Mouse (Mus musculus): ENCODE data around the gene Abcc6. TPM values are rescaled to one million over a fixed set of nuclear protein-coding genes. Genes with fewer than 3 reads are reported as not detected.

Gene Abcc6
- polyA plus RNA-seq, 2 experiments = 4.1 to 12.0 TPM

GRCm38 (mm10) chr7:45919761-45920160, 110.3 kb downstream of the Abcc6 start:
- Histone ChIP-seq H3K4me3 (ENCODE audit: insufficient read depth in 1 of 2, low read depth in 2 of 2, low read length in 2 of 2) (peak overlapping the region in 1 of 2 experiments; percentile 54; a peak in 3 of 4 replicates), H3K4me2 (ENCODE audit: low read depth) (peak overlapping the region; percentile 66), H3K9ac (replicated peaks) (no peak overlapping the region), H3K4me1 (replicated peaks; ENCODE audit: control insufficient read depth in 2 of 2, insufficient read depth in 2 of 2, low read length in 1 of 2) (peaks cover 22 to 41% of the 10 kb centered on the region in 2 experiments), H3K27me3 (ENCODE audit: control insufficient read depth, insufficient read depth, low read length) (no peaks in the 10 kb centered on the region), H3K27ac (no peak overlapping the region), H3K36me3 (replicated peaks; ENCODE audit: control insufficient read depth, insufficient read depth, low read depth) (no peaks in the 10 kb centered on the region), H3K9me3 (ENCODE audit: control insufficient read depth, low read length) (no peaks in the 10 kb centered on the region)
- WGBS (ENCODE audit: insufficient replicate concordance) = 52% methylated on average over 4 of the region's 4 CpGs
- DNase-seq (ENCODE audit: low read depth in 3 of 3, low spot score in 3 of 3) (no peak), ATAC-seq (ENCODE audit: insufficient read depth) (no peak)
- TF ChIP-seq CTCF (IDR thresholded peaks at IDR 0.05; ENCODE audit: low read depth) (no peak), EP300 (IDR thresholded peaks at IDR 0.05; ENCODE audit: low read depth) (no peak)

GRCm38 (mm10) chr7:45919083-45919671, 110.9 kb downstream of the Abcc6 start:
- 73% methylated on average over 14 of the region's 14 CpGs for WGBS (ENCODE audit: insufficient replicate concordance)
- Histone ChIP-seq H3K27ac (no peak overlapping the region), H3K4me1 (replicated peaks; ENCODE audit: control insufficient read depth in 2 of 2, insufficient read depth in 2 of 2, low read length in 1 of 2) (peaks cover 22 to 38% of the 10 kb centered on the region in 2 experiments), H3K4me2 (ENCODE audit: low read depth) (peak overlapping the region; percentile 66), H3K27me3 (ENCODE audit: control insufficient read depth, insufficient read depth, low read length) (no peaks in the 10 kb centered on the region), H3K9me3 (ENCODE audit: control insufficient read depth, low read length) (no peaks in the 10 kb centered on the region), H3K36me3 (replicated peaks; ENCODE audit: control insufficient read depth, insufficient read depth, low read depth) (no peaks in the 10 kb centered on the region), H3K4me3 (ENCODE audit: insufficient read depth in 1 of 2, low read depth in 2 of 2, low read length in 2 of 2) (no peak overlapping the region), H3K9ac (replicated peaks) (no peak overlapping the region)
- no peak for TF ChIP-seq EP300 (IDR thresholded peaks at IDR 0.05; ENCODE audit: low read depth)
- peak; percentile 86 for TF ChIP-seq CTCF (IDR thresholded peaks at IDR 0.05; ENCODE audit: low read depth)
- ATAC-seq (ENCODE audit: insufficient read depth) = no peak
- DNase-seq (ENCODE audit: low read depth in 3 of 3, low spot score in 3 of 3) = no peak

- Histone ChIP-seq H3K4me3 (ENCODE audit: insufficient read depth in 1 of 2, low read depth in 2 of 2, low read length in 2 of 2) (no peak overlapping the region), H3K9me3 (ENCODE audit: control insufficient read depth, low read length) (no peaks in the 10 kb centered on the region), H3K36me3 (replicated peaks; ENCODE audit: control insufficient read depth, insufficient read depth, low read depth) (no peaks in the 10 kb centered on the region), H3K9ac (replicated peaks) (no peak overlapping the region), H3K27ac (no peak overlapping the region), H3K27me3 (ENCODE audit: control insufficient read depth, insufficient read depth, low read length) (no peaks in the 10 kb centered on the region), H3K4me1 (replicated peaks; ENCODE audit: control insufficient read depth in 2 of 2, insufficient read depth in 2 of 2, low read length in 1 of 2) (peaks cover 17 to 34% of the 10 kb centered on the region in 2 experiments), H3K4me2 (ENCODE audit: low read depth) (no peak overlapping the region)
- no peak for ATAC-seq (ENCODE audit: insufficient read depth)
- TF ChIP-seq EP300 (IDR thresholded peaks at IDR 0.05; ENCODE audit: low read depth) (no peak), CTCF (IDR thresholded peaks at IDR 0.05; ENCODE audit: low read depth) (no peak)
- 75% methylated on average over 15 of the region's 15 CpGs for WGBS (ENCODE audit: insufficient replicate concordance)
- no peak for DNase-seq (ENCODE audit: low read depth in 3 of 3, low spot score in 3 of 3)
These were observed 112.2 kb downstream of the Abcc6 start for GRCm38 (mm10) chr7:45917926-45918325.

Other genes starting within 250 kb of the Abcc6 start
- gene Lmtk3, start 246.6 kb downstream of the Abcc6 start, polyA plus RNA-seq (2012; rRNA removed) = 0.18 and 0.48 TPM in 2 replicates
- not detected in 2 replicates for gene Lmtk3, start 246.6 kb downstream of the Abcc6 start, polyA plus RNA-seq (2014; fragmentation: Nextera tagmentation; extraction: Ambion mirVana)
- 0.06 and 0.35 TPM in 2 replicates for gene Sult2b1, start 245.6 kb downstream of the Abcc6 start, polyA plus RNA-seq (2012; rRNA removed)
- gene Sult2b1, start 245.6 kb downstream of the Abcc6 start, polyA plus RNA-seq (2014; fragmentation: Nextera tagmentation; extraction: Ambion mirVana) = 0.15 and 0.43 TPM in 2 replicates
- gene Cyth2, start 215.7 kb downstream of the Abcc6 start, polyA plus RNA-seq (2012; rRNA removed) = 14.5 and 19.4 TPM in 2 replicates
- gene Cyth2, start 215.7 kb downstream of the Abcc6 start, polyA plus RNA-seq (2014; fragmentation: Nextera tagmentation; extraction: Ambion mirVana) = 23.0 and 26.5 TPM in 2 replicates
- 0.06 and 0.11 TPM in 2 replicates for gene Kcnj14, start 205.5 kb downstream of the Abcc6 start, polyA plus RNA-seq (2012; rRNA removed)
- gene Kcnj14, start 205.5 kb downstream of the Abcc6 start, polyA plus RNA-seq (2014; fragmentation: Nextera tagmentation; extraction: Ambion mirVana) = 0.06 and 0.19 TPM in 2 replicates
- gene Grwd1, start 199.4 kb downstream of the Abcc6 start, polyA plus RNA-seq (2012; rRNA removed) = 11.2 and 12.8 TPM in 2 replicates
- 23.0 and 23.7 TPM in 2 replicates for gene Grwd1, start 199.4 kb downstream of the Abcc6 start, polyA plus RNA-seq (2014; fragmentation: Nextera tagmentation; extraction: Ambion mirVana)
- gene Kdelr1, start 157.5 kb downstream of the Abcc6 start, polyA plus RNA-seq (2012; rRNA removed) = 53.9 and 74.6 TPM in 2 replicates
- 33.9 and 34.8 TPM in 2 replicates for gene Kdelr1, start 157.5 kb downstream of the Abcc6 start, polyA plus RNA-seq (2014; fragmentation: Nextera tagmentation; extraction: Ambion mirVana)
- 0.11 and 0.13 TPM in 2 replicates for gene Grin2d, start 151.9 kb downstream of the Abcc6 start, polyA plus RNA-seq (2012; rRNA removed)
- 0.01 TPM in 1 of 2 replicates, not detected in the other for gene Grin2d, start 151.9 kb downstream of the Abcc6 start, polyA plus RNA-seq (2014; fragmentation: Nextera tagmentation; extraction: Ambion mirVana)
- gene Syngr4, start 133.6 kb downstream of the Abcc6 start, polyA plus RNA-seq (2012; rRNA removed) = 0.86 and 1.2 TPM in 2 replicates
- gene Syngr4, start 133.6 kb downstream of the Abcc6 start, polyA plus RNA-seq (2014; fragmentation: Nextera tagmentation; extraction: Ambion mirVana) = 1.2 and 1.3 TPM in 2 replicates
- 8.6 and 10.2 TPM in 2 replicates for gene Tmem143, start 133.4 kb downstream of the Abcc6 start, polyA plus RNA-seq (2012; rRNA removed)
- gene Tmem143, start 133.4 kb downstream of the Abcc6 start, polyA plus RNA-seq (2014; fragmentation: Nextera tagmentation; extraction: Ambion mirVana) = 2.4 and 2.7 TPM in 2 replicates
- gene Emp3, start 108.9 kb downstream of the Abcc6 start, polyA plus RNA-seq (2012; rRNA removed) = 29.0 and 39.6 TPM in 2 replicates
- gene Emp3, start 108.9 kb downstream of the Abcc6 start, polyA plus RNA-seq (2014; fragmentation: Nextera tagmentation; extraction: Ambion mirVana) = 54.9 and 61.8 TPM in 2 replicates
- gene Ccdc114, start 106.2 kb downstream of the Abcc6 start, polyA plus RNA-seq (2012; rRNA removed) = 0.96 and 1.0 TPM in 2 replicates
- 0.82 and 1.2 TPM in 2 replicates for gene Ccdc114, start 106.2 kb downstream of the Abcc6 start, polyA plus RNA-seq (2014; fragmentation: Nextera tagmentation; extraction: Ambion mirVana)
- gene Nomo1, start 3.4 kb upstream of the Abcc6 start, polyA plus RNA-seq (2012; rRNA removed) = 13.6 and 17.0 TPM in 2 replicates
- 12.9 and 14.9 TPM in 2 replicates for gene Nomo1, start 3.4 kb upstream of the Abcc6 start, polyA plus RNA-seq (2014; fragmentation: Nextera tagmentation; extraction: Ambion mirVana)
- 0.02 and 0.10 TPM in 2 replicates for gene Kcnj11, start 70.5 kb upstream of the Abcc6 start, polyA plus RNA-seq (2012; rRNA removed)
- not detected in 2 replicates for gene Kcnj11, start 70.5 kb upstream of the Abcc6 start, polyA plus RNA-seq (2014; fragmentation: Nextera tagmentation; extraction: Ambion mirVana)
- 0.13 and 0.14 TPM in 2 replicates for gene Abcc8, start 149.7 kb upstream of the Abcc6 start, polyA plus RNA-seq (2012; rRNA removed)
- gene Abcc8, start 149.7 kb upstream of the Abcc6 start, polyA plus RNA-seq (2014; fragmentation: Nextera tagmentation; extraction: Ambion mirVana) = 0.13 and 0.14 TPM in 2 replicates
- 0.04 TPM in 1 of 2 replicates, not detected in the other for gene Ush1c, start 208.2 kb upstream of the Abcc6 start, polyA plus RNA-seq (2012; rRNA removed)
- gene Ush1c, start 208.2 kb upstream of the Abcc6 start, polyA plus RNA-seq (2014; fragmentation: Nextera tagmentation; extraction: Ambion mirVana) = 0.09 TPM in 1 of 2 replicates, not detected in the other
- 0.02 TPM in 1 of 2 replicates, not detected in the other for gene Otog, start 210.7 kb upstream of the Abcc6 start, polyA plus RNA-seq (2012; rRNA removed)
- not detected in 2 replicates for gene Otog, start 210.7 kb upstream of the Abcc6 start, polyA plus RNA-seq (2014; fragmentation: Nextera tagmentation; extraction: Ambion mirVana)